Mouse (Mus musculus) layer of hippocampus, adult 11-12 months (tissue): Measurements from ENCODE around the gene March1.

Experiments
- DNase-seq: peaks from one replicate; pipeline ENCODE4 v3.0.0; 2022; ENCODE audit warnings: low spot score

The March1 gene

GRCm38 (mm10) chr8:65617871-65618751 is at the start of gene March1:
TSS of gene March1 (plus strand) at chr8:65617900.
- DNase-seq, result peak; percentile 80

DNA sequence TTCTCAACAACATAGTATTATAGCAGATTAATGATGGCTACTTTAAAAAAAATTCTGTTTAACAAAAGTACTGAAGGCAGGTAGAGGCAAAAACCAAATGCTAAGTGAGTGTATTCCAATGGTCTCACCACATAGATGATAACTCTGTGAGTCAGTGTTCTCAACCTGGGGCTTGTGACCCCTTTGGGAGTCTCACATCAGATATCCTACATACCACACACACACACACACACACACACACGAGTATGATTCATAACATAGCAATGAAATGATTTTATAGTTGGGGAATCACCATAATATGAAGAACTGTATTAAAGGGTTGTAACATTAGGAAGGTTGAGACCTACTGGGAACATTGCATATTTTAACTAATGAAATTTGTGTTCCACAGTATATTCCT is 30.8 kb upstream of the March1 start:
- no peak for DNase-seq

- DNase-seq, result no peak
Measured at GRCm38 (mm10) chr8:65603241-65603640, 14.5 kb upstream of the March1 start.

DNA sequence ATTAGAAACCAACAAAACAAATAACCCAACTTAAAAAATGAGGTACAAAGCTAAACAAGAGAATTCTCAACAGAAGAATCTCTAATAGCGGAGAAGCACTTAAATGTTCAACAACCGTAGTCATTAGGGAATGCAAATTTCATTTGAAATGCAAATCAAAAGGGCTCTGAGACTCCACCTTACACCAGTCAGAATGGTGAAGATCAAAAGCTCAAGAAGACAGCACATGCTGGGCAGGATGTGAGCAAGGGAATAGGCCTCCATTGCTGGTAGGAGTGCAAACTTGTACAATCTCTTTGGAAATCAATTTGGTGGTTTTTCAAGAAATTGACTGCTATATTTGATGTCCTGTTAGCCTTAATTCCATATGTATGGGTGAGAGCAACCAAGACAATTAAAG is 8.2 kb upstream of the March1 start:
- DNase-seq, result no peak

DNA sequence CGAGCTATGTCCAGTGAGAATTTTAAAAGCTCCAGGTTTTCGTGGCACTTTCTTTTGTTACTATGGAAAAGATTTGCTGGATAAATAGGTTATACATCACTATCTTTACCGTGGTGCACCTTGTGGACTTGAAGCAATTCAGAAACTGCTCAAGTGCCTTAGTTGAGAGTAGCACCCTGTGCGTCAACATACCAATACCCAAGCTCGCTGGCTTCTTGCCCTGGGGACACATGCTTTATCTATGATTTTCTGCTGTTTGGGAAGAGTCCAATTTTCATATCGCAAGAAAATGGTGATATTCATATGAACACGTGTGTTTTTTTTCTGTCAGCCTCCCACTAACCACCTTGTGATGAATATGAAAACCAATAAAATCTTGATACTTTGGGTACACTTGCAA is 1.3 kb downstream of the March1 start:
- peak; percentile 28 for DNase-seq

- no peak for DNase-seq
Measured at GRCm38 (mm10) chr8:65644931-65645330, 27.2 kb downstream of the March1 start.

GRCm38 (mm10) chr8:65645502-65645901 is 27.8 kb downstream of the March1 start:
- DNase-seq, result no peak

DNA sequence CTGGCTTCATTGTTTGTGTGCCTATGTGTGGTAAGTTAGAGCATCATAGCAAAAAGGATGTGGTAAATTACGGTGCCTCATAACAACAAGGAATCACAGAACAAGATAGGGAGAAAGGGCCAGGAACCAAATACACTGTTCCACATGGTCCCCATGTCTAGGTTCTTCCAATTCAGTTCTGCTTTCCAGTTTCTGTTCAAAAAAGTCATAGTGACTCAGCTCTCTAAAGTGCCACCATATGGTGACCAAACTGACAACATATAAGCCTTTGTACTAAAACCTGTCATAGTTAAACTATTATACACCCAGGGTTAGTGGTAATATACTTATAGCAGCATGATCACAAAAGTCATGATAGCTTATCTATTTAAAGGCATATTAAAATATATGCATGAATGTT is 28.2 kb downstream of the March1 start:
- no peak for DNase-seq

DNA sequence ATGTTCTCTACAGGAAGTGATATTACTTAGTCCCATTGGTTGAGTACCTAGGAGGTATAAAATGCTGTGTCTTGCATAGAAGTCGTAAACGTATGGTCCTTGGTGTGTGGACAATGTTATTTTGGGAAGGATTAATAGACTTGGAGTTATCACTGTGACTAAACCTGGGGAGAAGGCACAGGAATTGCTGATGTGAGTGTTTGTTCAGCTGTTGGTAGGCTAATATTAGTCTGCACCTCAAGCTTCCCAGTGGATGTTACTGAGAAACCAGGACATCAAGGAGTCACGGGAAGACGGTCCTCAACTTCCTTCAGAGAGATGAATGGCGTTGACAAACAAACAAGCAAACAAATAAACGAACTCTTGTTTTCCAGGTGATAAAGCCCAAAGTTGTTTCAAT is 38.2 kb downstream of the March1 start:
- no peak for DNase-seq

DNA sequence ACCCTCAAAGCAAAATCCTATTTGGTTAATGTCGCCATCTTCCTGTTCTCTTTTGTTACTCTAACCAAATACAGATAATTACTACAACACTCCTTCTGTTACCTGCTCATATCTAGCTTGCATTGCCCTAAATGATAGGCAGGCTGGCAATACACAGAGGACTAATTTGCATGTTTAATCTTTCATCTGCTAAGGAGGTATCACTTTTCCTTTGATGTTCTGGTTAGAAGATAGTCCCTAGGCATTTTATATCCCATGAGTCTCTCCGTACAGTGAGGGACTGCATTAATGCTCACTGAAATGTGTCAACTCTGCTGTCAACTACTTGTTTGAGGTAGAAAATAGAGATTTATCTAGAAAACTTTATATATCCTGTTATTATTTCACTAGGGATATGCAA is 44.2 kb downstream of the March1 start:
- no peak for DNase-seq

DNA sequence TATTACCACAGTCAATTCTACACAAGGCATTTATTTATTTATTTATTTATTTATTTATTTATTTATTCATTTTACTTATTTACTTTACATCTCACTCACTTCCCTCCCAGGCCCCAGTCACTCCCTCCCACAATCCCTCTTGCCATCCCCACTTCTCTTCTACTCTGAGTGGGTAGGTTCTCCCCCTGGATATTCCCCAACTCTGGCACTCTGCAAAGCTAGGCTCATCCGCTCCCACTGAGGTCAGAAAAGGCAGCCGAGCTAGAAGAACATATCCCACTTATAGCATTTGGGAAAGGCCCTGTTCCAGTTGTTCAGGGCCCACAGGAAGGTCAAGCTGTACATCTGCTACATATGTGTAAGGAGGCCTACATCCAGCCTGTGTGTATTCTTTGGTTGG is 48.1 kb downstream of the March1 start:
- DNase-seq, result no peak

- DNase-seq, result no peak
Measured at GRCm38 (mm10) chr8:65743066-65743465, 125.4 kb downstream of the March1 start.

DNA sequence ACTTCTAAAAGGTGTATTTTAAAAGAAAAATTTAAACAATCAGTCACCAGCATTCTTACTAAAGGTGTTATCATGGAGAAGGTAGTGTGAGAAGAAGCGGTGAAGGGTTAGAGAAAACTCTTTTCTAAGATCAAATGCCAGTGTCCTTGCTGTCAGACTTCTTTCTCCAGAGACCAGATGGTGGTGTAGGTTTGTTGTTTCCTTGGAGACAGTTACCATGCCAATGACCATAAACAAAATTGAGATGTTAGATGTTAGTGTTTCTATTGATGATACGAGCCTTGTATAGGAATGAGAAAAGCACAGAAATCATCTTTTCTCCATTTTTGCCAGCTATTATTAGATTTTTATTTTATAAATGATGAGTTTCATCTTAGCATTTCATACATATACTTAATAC is 158.1 kb downstream of the March1 start:
- DNase-seq, result peak; percentile 11

DNA sequence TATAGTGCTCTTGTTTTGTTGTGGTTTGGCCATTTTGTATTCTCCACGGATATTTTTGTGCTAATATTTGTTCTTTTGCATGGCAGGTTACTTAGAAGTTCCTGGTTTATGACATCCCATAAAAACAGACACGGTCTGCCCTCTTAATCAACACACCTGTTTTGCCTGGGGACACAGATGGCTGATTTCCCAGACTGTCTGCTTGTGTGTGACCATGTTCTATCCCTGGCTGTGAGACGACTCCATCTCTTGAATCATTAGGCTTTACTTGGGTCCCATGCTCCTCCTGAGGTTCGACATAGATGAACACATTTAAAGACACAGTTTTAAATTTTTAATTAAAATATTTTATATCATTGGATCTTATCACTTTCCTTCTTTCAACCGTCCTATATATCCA is 163.5 kb downstream of the March1 start:
- DNase-seq, result no peak

GRCm38 (mm10) chr8:65812971-65813370 is 195.3 kb downstream of the March1 start:
- no peak for DNase-seq

DNA sequence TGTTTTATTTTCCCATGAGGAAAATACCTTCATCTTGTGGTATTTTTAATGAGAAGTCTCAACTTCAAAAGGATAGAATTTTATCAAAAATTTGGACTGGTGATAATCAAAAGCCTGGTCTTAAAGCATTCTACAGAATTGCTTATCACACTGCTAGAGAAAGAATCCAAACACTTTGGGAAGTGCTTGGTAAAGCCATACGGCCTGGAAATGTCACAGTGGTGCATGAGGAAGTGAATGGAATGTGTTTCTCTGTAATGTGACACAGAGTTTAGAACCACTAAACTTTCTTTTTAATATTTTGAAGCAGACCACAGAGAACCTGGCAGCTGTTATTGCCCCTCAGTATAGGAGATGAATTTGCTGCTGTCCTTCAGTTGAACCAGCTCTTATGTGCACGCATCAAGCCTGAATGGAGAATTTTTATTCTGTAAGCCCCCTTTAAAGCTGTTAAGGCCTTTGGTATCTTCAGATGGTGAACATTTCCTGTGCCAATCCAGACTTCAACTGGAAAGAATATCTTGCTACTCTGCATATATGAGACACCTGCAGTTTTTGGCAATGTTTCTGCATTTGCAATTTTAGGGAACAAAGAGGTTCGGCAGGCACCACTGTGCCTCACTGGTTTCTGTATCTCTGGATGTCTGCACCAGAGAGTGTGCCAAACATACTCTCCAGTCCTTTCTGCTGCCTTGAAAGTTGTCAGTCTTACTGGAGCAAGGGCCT is 304.8 kb downstream of the March1 start:
- peak; percentile 52 for DNase-seq

DNA sequence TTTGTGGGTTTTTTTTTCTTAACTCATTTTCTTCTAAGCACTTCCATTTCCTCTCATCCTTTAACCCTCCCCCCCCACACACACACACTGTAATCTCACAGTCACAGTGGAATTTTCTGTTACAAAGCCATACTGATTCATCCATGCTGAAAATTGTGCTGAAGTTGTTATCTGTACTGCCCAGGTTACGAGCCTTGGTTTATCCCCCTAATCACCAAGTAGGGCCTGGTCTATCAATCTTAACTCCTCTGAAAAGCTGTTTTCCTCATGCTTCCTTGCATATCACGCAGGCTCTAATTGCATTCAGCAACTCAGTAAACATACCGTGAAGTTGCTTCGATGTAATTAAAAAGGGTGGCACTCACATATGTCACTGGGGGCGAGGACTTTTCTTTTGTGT is 339.2 kb downstream of the March1 start:
- DNase-seq, result no peak

GRCm38 (mm10) chr8:65957492-65957891 is 339.8 kb downstream of the March1 start:
- no peak for DNase-seq

DNA sequence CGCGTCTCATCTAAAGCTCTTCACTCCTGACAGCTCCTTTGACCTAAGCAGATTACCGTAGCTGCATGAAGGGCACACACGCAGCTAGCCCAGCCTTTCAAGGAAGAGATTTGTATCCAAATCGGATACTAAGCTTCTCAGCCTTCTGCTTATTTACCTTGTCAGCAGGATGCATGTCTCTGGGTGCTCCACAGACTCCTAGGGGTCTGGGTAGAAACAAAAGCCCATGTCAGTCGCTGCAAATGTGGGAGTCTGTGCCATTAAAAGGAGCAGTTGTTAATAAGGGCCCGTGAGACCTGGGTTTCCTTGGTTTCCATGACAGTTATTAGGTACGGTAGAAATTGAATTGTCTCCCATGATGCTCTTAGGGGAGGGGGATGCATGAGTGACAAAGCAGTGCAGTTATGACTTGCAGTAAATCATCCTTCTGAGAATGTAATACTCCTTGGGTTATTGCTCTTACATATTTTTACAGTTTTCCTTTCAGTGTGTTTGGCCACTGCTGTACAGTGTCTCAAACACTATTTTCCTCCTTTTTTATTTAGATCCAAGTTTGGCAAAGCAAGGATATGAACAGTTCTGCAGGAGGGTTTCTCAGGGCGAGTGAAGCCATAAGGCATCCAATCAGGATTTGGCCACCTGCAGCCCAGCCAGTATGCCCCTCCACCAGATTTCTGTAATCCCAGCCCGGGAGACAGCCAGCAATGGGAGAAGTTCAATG is 349.0 kb downstream of the March1 start:
- no peak for DNase-seq

GRCm38 (mm10) chr8:65967223-65967778 is 349.6 kb downstream of the March1 start:
- no peak for DNase-seq

GRCm38 (mm10) chr8:65976905-65977304 is 359.2 kb downstream of the March1 start:
- no peak for DNase-seq

GRCm38 (mm10) chr8:65982039-65982438 is 364.3 kb downstream of the March1 start:
- DNase-seq, result no peak
